Mouse (Mus musculus): ENCODE results near the gene Teddm3.
A peak's percentile ranks its signal among the peaks of the same experiment; 100 is the strongest.
"Not testable (repeated sequence)": the region's sequence is repeated elsewhere in the genome, so short reads cannot be mapped to it uniquely, and the experiment has no call there.

Teddm3 gene

GRCm38 (mm10) chr16:21149896-21150295, 3.9 kb downstream of the Teddm3 start:
- DNase-seq: no peak

- not testable (repeated sequence) for DNase-seq
Observed at GRCm38 (mm10) chr16:21148451-21148850, 5.3 kb downstream of the Teddm3 start.

GRCm38 (mm10) chr16:21136312-21137083, 17.3 kb downstream of the Teddm3 start:
- DNase-seq: no peak

- DNase-seq: not testable (repeated sequence)
Observed at GRCm38 (mm10) chr16:21127666-21128065, 26.1 kb downstream of the Teddm3 start.

- not testable (repeated sequence) for DNase-seq
Observed at GRCm38 (mm10) chr16:21122776-21123175, 31.0 kb downstream of the Teddm3 start.

- DNase-seq: no peak
Observed at GRCm38 (mm10) chr16:21116078-21116477, 37.7 kb downstream of the Teddm3 start.

- peak; percentile 6 to 12 for DNase-seq
Observed at GRCm38 (mm10) chr16:21109473-21109872, 44.3 kb downstream of the Teddm3 start.

Measured in kidney, postnatal 4 days (tissue).